24 mouse cellular contexts compared by ENCODE assay signal in the genomic region with DNA sequence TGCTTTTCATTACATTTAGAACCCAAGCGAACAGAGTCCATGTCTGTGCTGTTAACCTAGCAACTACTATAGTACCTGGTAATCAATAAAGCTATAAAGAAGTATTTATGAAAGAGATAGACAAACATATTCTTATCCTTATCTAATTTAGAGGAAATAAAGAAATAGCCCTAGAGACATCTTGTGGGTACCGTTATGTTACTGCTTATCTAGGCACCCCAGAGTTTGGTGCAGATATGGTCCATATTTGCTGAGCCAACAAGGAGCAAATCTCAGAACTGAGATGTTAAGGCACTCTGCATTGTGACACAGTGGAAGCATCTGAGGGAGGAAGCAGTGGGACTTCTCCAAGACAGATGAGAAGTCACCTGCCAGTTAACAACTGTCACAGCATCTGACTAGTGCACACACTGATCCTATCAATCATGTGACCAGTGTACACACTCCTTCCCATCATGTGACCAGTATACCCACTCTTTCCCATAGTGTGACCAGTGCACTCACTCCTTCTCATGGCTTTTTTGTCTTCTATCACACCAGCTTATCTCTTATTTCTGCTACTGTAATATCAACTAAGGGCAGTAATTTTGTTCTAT.
"Had no signal": no experiment of that assay in that cellular context is flagged by ENCODE, and none has a peak within 500 bp of the region (broad histone marks: within the 10 kb centered on the region; RNA-seq: fewer than 3 reads in every experiment).

No protein-coding gene starts in this region.

- H3K4me3 ChIP-seq: gastrocnemius, adult 2 months; heart, embryonic 10.5 days; heart, embryonic 12.5 days; hindbrain, embryonic 10.5 days; hindbrain, embryonic 12.5 days; intestine, embryonic 15.5 days; layer of hippocampus, adult 2 months; left cerebral cortex, adult 2 months; limb, embryonic 10.5 days; limb, embryonic 12.5 days had no signal

- H3K9me3 ChIP-seq: heart, embryonic 10.5 days; heart, embryonic 12.5 days; hindbrain, embryonic 10.5 days; hindbrain, embryonic 12.5 days; intestine, embryonic 15.5 days; limb, embryonic 10.5 days; limb, embryonic 12.5 days had no signal

- H3K4me1 ChIP-seq: heart, embryonic 12.5 days; hindbrain, embryonic 10.5 days; hindbrain, embryonic 12.5 days; intestine, embryonic 15.5 days; limb, embryonic 10.5 days; limb, embryonic 12.5 days had no signal

- H3K27me3 ChIP-seq: heart, embryonic 12.5 days; hindbrain, embryonic 12.5 days; intestine, embryonic 15.5 days; limb, embryonic 12.5 days had no signal

- ATAC-seq: hindbrain, embryonic 16.5 days; inflammation-experienced regulatory T-cells, adult 6 months; intestine, embryonic 15.5 days; intestine, postnatal 0 days had no signal

- H3K36me3 ChIP-seq: heart, embryonic 10.5 days; heart, embryonic 12.5 days; hindbrain, embryonic 10.5 days; hindbrain, embryonic 12.5 days; intestine, embryonic 15.5 days; limb, embryonic 10.5 days; limb, embryonic 12.5 days had no signal

- DNase-seq: gastrocnemius, adult 2 months; gastrocnemius, postnatal 10 days; gastrocnemius, postnatal 25 days; heart, adult 18-20 months; heart, postnatal 10 days; heart, postnatal 4 days; kidney, adult 18-20 months; kidney, adult 8-10 months; kidney, postnatal 10 days; kidney, postnatal 25 days; kidney, postnatal 4 days; liver had no signal
